Mouse (Mus musculus) liver, adult 2 months (tissue): Measurements from ENCODE around the gene Kifc5b.

Experiments
- CTCF ChIP-seq: fragments of 200-500 bp; IDR thresholded peaks from 2 replicates; pipeline ENCODE4 v1.5.1; 2011; ENCODE audit warnings: low read depth, low read length, control low read depth
- POLR2A ChIP-seq: fragments of 200-500 bp; IDR thresholded peaks from 2 replicates; pipeline ENCODE4 v1.6.1; 2011; ENCODE audit warnings: low read length, control low read depth; ENCODE audit not compliant: insufficient read depth; ENCODE audit errors: extremely low read depth

- TF ChIP-seq CTCF, result no peak
- no peak for TF ChIP-seq POLR2A
Measured at GRCm38 (mm10) chr17:26975415-26975814, 58.5 kb downstream of the Kifc5b start.
